13 mouse cellular contexts compared by ENCODE assay signal in the genomic region with DNA sequence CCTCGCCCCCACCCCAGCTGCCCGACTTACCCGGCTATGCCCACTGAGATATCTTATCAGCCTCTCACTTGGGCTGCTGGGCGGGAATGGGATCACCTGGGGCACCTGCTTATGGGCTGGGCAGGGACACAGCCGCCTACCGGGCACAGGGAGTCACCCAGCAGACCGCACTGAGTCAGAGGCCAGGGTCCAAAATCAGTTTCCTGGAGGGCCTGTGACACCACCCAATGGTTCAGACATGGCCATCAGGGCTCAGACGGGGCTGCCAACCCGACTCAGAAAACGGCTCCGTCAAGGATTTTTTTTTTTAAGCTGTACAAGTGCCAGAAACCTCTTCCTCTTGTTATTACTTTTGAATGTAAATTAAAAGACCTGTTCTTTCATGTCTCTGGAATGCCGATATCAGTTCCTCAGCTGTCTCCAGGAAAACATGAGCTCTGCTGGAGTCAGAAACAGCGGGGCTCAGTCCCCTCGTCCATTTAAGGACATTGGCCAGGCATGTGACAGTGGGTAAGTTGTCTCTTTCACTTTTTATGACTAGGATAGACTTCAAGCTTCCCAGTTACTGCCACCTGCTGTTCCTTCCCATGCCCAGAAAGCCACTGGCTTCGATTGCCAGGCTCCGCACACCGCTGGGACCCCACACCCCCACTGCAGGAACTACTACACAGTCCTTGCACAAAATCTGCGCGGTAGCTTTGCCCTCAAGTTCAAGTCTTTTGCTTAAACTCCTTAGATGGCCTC. TPM values are rescaled to one million over a fixed set of nuclear protein-coding genes. Genes with fewer than 3 reads are reported as not detected.
A peak's percentile ranks its signal among the peaks of the same experiment; 100 is the strongest.
DNase-seq lines count a peak whose midpoint lies in the region; ATAC-seq and TF ChIP-seq lines count a peak whose summit lies in the region.
"Had no signal": no experiment of that assay in that cellular context is flagged by ENCODE, and none has a peak within 500 bp of the region (broad histone marks: within the 10 kb centered on the region; RNA-seq: fewer than 3 reads in every experiment).

No protein-coding gene starts in this region.

- 0 out of 2 replicates have a peak, but pooled peaks have one; percentile 17 for TF ChIP-seq CTCF in liver, embryonic 14.5 days (IDR thresholded peaks at IDR 0.05; ENCODE audit: low read depth)
- TF ChIP-seq CTCF in intestine, postnatal 0 days (IDR thresholded peaks at IDR 0.05; ENCODE audit: low read depth): peak; percentile 72

- no peak for TF ChIP-seq EP300 in liver, embryonic 14.5 days (IDR thresholded peaks at IDR 0.05; ENCODE audit: low read depth)

- no peaks in the 10 kb centered on the region for H3K36me3 ChIP-seq in liver, embryonic 14.5 days (replicated peaks; ENCODE audit: control insufficient read depth, insufficient read depth, low read depth)
- no peaks in the 10 kb centered on the region for H3K36me3 ChIP-seq in liver, embryonic 12.5 days
- peaks cover 3% of the 10 kb centered on the region; the same call in 1 of the 2 replicates for H3K36me3 ChIP-seq in intestine, postnatal 0 days (ENCODE audit: control insufficient read depth, insufficient read depth)
- H3K36me3 ChIP-seq in stomach, embryonic 14.5 days (ENCODE audit: control insufficient read depth, insufficient read depth, low read length): no peaks in the 10 kb centered on the region
- no peaks in the 10 kb centered on the region for H3K36me3 ChIP-seq in midbrain, embryonic 10.5 days
- H3K36me3 ChIP-seq: hindbrain, embryonic 12.5 days had no signal

- H3K9ac ChIP-seq in liver, embryonic 14.5 days (replicated peaks): no peak overlapping the region
- no peak overlapping the region for H3K9ac ChIP-seq in liver, embryonic 12.5 days
- peak overlapping the region; percentile 17; the same call in 1 of the 2 replicates for H3K9ac ChIP-seq in intestine, postnatal 0 days (ENCODE audit: low read depth, low read length)
- no peak overlapping the region for H3K9ac ChIP-seq in stomach, embryonic 14.5 days (replicated peaks; ENCODE audit: low read depth, low read length)
- H3K9ac ChIP-seq: hindbrain, embryonic 12.5 days had no signal

- WGBS in liver, embryonic 14.5 days (ENCODE audit: insufficient replicate concordance): 66% methylated on average over 19 of the region's 19 CpGs
- WGBS in liver, embryonic 12.5 days (ENCODE audit: insufficient replicate concordance): 68% methylated on average over 19 of the region's 19 CpGs
- 31% methylated on average over 19 of the region's 19 CpGs for WGBS in intestine, postnatal 0 days
- 59% methylated on average over 19 of the region's 19 CpGs for WGBS in stomach, embryonic 14.5 days
- 84% methylated on average over 19 of the region's 19 CpGs for WGBS in midbrain, embryonic 10.5 days

- no peaks in the 10 kb centered on the region for H3K27me3 ChIP-seq in liver, embryonic 14.5 days (ENCODE audit: control insufficient read depth, insufficient read depth, low read length)
- H3K27me3 ChIP-seq in liver, embryonic 12.5 days (replicated peaks): no peaks in the 10 kb centered on the region
- H3K27me3 ChIP-seq in intestine, postnatal 0 days (replicated peaks; ENCODE audit: control insufficient read depth, insufficient read depth, low read length): no peaks in the 10 kb centered on the region
- H3K27me3 ChIP-seq in stomach, embryonic 14.5 days (ENCODE audit: control insufficient read depth, insufficient read depth, low read length): no peaks in the 10 kb centered on the region
- no peaks in the 10 kb centered on the region for H3K27me3 ChIP-seq in midbrain, embryonic 10.5 days (ENCODE audit: low read depth, poor library complexity, severe bottlenecking)
- H3K27me3 ChIP-seq: hindbrain, embryonic 12.5 days had no signal

- DNase-seq in gastrocnemius, adult 8-10 months (ENCODE audit: low spot score in 2 of 2): peak; percentile 22 to 25
- DNase-seq in gastrocnemius, postnatal 10 days: no peak
- no peak for DNase-seq in liver, embryonic 14.5 days (ENCODE audit: low read depth in 3 of 3, low spot score in 3 of 3)
- DNase-seq in midbrain, embryonic 10.5 days (ENCODE audit: low spot score): no peak
- DNase-seq in left cerebral cortex, postnatal 10 days (ENCODE audit: extremely low spot score in 1 of 2, low spot score in 2 of 2): no peak
- DNase-seq: layer of hippocampus, adult 9-11 months; right cerebral cortex, postnatal 25 days had no signal

- H3K9me3 ChIP-seq in liver, embryonic 14.5 days (ENCODE audit: control insufficient read depth, low read length): no peaks in the 10 kb centered on the region
- no peaks in the 10 kb centered on the region for H3K9me3 ChIP-seq in liver, embryonic 12.5 days (replicated peaks)
- no peaks in the 10 kb centered on the region for H3K9me3 ChIP-seq in intestine, postnatal 0 days (ENCODE audit: control insufficient read depth)
- H3K9me3 ChIP-seq in stomach, embryonic 14.5 days (ENCODE audit: control insufficient read depth, low read depth, low read length): no peaks in the 10 kb centered on the region
- H3K9me3 ChIP-seq in midbrain, embryonic 10.5 days (replicated peaks): no peaks in the 10 kb centered on the region
- H3K9me3 ChIP-seq: hindbrain, embryonic 12.5 days had no signal

- H3K4me2 ChIP-seq in liver, embryonic 14.5 days (ENCODE audit: low read depth): no peak overlapping the region
- no peak overlapping the region for H3K4me2 ChIP-seq in liver, embryonic 12.5 days
- peak overlapping the region; percentile 59 for H3K4me2 ChIP-seq in intestine, postnatal 0 days (replicated peaks; ENCODE audit: low read depth)
- H3K4me2 ChIP-seq in stomach, embryonic 14.5 days (replicated peaks; ENCODE audit: low read depth, low read length): no peak overlapping the region
- H3K4me2 ChIP-seq: hindbrain, embryonic 12.5 days had no signal

- no peaks in the 10 kb centered on the region for H3K4me1 ChIP-seq in liver, embryonic 14.5 days (replicated peaks; ENCODE audit: control insufficient read depth in 2 of 2, insufficient read depth in 2 of 2, low read length in 1 of 2)
- peaks cover 16% of the 10 kb centered on the region for H3K4me1 ChIP-seq in liver, embryonic 12.5 days
- H3K4me1 ChIP-seq in intestine, postnatal 0 days (replicated peaks; ENCODE audit: control insufficient read depth, insufficient read depth, low read length): peaks cover 10% of the 10 kb centered on the region; the same call in 1 of the 2 replicates
- 0 out of 2 replicates have a peak, but pooled peaks cover 11% of the 10 kb centered on the region for H3K4me1 ChIP-seq in stomach, embryonic 14.5 days (ENCODE audit: control insufficient read depth, insufficient read depth, low read length)
- H3K4me1 ChIP-seq in midbrain, embryonic 10.5 days: peaks cover 35% of the 10 kb centered on the region

- no peak for ATAC-seq in liver, embryonic 14.5 days (ENCODE audit: insufficient read depth)
- no peak for ATAC-seq in liver, embryonic 12.5 days
- peak; percentile 96 for ATAC-seq in intestine, postnatal 0 days
- ATAC-seq in stomach, embryonic 14.5 days (ENCODE audit: insufficient number of reproducible peaks, insufficient read depth, low FRiP score, low read depth): peak; percentile 64
- ATAC-seq: forebrain, embryonic 16.5 days had no signal

- intact Hi-C loops in left cerebral cortex, postnatal 10 days (cut with DNase I): no loop called here

- H3K4me3 ChIP-seq in liver, embryonic 14.5 days (ENCODE audit: insufficient read depth in 1 of 2, low read depth in 2 of 2, low read length in 2 of 2): no peak overlapping the region
- H3K4me3 ChIP-seq in liver, embryonic 12.5 days: no peak overlapping the region
- H3K4me3 ChIP-seq in intestine, postnatal 0 days (ENCODE audit: low read depth, low read length): peak overlapping the region; percentile 17
- no peak overlapping the region for H3K4me3 ChIP-seq in stomach, embryonic 14.5 days (ENCODE audit: low read depth, low read length)
- H3K4me3 ChIP-seq in midbrain, embryonic 10.5 days: no peak overlapping the region
- H3K4me3 ChIP-seq: hindbrain, embryonic 12.5 days had no signal

- H3K27ac ChIP-seq in liver, embryonic 14.5 days: no peak overlapping the region
- no peak overlapping the region for H3K27ac ChIP-seq in liver, embryonic 12.5 days
- peak overlapping the region; percentile 92 for H3K27ac ChIP-seq in intestine, postnatal 0 days (ENCODE audit: low read depth, low read length)
- H3K27ac ChIP-seq in stomach, embryonic 14.5 days (ENCODE audit: low read length): peak overlapping the region; percentile 21; the same call in 1 of the 2 replicates
- H3K27ac ChIP-seq in midbrain, embryonic 10.5 days (replicated peaks): no peak overlapping the region
- H3K27ac ChIP-seq: hindbrain, embryonic 12.5 days; macrophage had no signal

RNA-seq across cellular contexts. Expression of a gene that starts 33.5 kb away (rescaled TPM):
- total RNA-seq in gastrocnemius, adult 8-10 months (2022): 100 to 1,000 TPM in 1 of 4 experiments, 10 to 100 TPM in 3; 78.5 to 117 (median 87.7) TPM
- 100 to 1,000 TPM; 103 to 118 TPM for total RNA-seq in gastrocnemius, postnatal 10 days (2021)
- polyA plus RNA-seq in liver, embryonic 14.5 days (2012; rRNA removed): 3.2 and 4.0 TPM in 2 replicates
- 1.7 and 2.8 TPM in 2 replicates for polyA plus RNA-seq in liver, embryonic 14.5 days (2014; fragmentation: Nextera tagmentation; extraction: Ambion mirVana)
- 2.4 and 3.1 TPM in 2 replicates for polyA plus RNA-seq in liver, embryonic 12.5 days (2016; fragmentation: Nextera tagmentation; extraction: Ambion mirVana)
- 4.7 and 6.8 TPM in 2 replicates for polyA plus RNA-seq in intestine, postnatal 0 days (2015; fragmentation: Nextera tagmentation; extraction: Ambion mirVana)
- polyA plus RNA-seq in stomach, embryonic 14.5 days (2014; fragmentation: Nextera tagmentation; extraction: Ambion mirVana): 3.6 and 3.8 TPM in 2 replicates
- polyA plus RNA-seq in midbrain, embryonic 10.5 days (2016; fragmentation: Nextera tagmentation; extraction: Ambion mirVana): 1.7 and 2.5 TPM in 2 replicates
- total RNA-seq in left cerebral cortex, postnatal 10 days (2021): 10 to 100 TPM; 51.2 to 51.6 TPM

Comparison
In these comparisons a context has a peak if more than half of its experiments do, and no peak if none do; other contexts are left out.
1. DNase-seq: peak in gastrocnemius, adult 8-10 months (2 of 2); none in gastrocnemius, postnatal 10 days (single experiment), liver, embryonic 14.5 days (0 of 3), midbrain, embryonic 10.5 days (single experiment) and left cerebral cortex, postnatal 10 days (0 of 2).
2. ATAC-seq: peak in intestine, postnatal 0 days (single experiment) and stomach, embryonic 14.5 days (single experiment); none in liver, embryonic 14.5 days (single experiment) and liver, embryonic 12.5 days (single experiment).
3. H3K27ac ChIP-seq: peak in intestine, postnatal 0 days (single experiment) and stomach, embryonic 14.5 days (single experiment); none in liver, embryonic 14.5 days (single experiment), liver, embryonic 12.5 days (single experiment) and midbrain, embryonic 10.5 days (single experiment).